Mouse (Mus musculus): ENCODE data around the gene Mvd.

Gene Mvd

GRCm38 (mm10) chr8:122427607-122428006, 15.6 kb downstream of the Mvd start:
- no peak for DNase-seq (ENCODE audit: low spot score in 2 of 2)

GRCm38 (mm10) chr8:122426145-122426544, 17.1 kb downstream of the Mvd start:
- no peak for DNase-seq (ENCODE audit: low spot score in 2 of 2)

- DNase-seq (ENCODE audit: low spot score in 2 of 2), result no peak
Observed at GRCm38 (mm10) chr8:122423659-122424058, 19.6 kb downstream of the Mvd start.

DNA sequence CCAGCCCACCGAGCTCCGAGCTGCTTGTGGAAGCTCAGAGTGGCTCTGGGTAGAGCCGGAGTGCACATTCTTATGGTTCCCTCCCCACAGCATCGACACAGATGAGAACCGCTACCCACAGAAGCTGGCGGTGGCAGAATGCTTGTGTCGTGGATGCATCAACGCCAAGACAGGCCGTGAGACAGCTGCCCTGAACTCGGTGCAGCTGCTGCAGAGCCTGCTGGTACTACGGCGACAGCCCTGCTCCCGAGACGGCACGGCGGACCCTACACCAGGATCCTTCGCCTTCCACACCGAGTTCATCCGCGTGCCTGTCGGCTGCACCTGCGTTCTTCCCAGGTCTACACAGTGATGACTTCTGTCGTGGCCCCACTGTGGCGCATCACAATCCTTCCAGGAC, 20.0 kb downstream of the Mvd start:
- no peak for DNase-seq (ENCODE audit: low spot score in 2 of 2)

- no peak for DNase-seq (ENCODE audit: low spot score in 2 of 2)
Observed at GRCm38 (mm10) chr8:122421376-122422070, 21.7 kb downstream of the Mvd start, which contains the start of gene Il17c. TSS of gene Il17c (plus strand) at chr8:122422020.

DNA sequence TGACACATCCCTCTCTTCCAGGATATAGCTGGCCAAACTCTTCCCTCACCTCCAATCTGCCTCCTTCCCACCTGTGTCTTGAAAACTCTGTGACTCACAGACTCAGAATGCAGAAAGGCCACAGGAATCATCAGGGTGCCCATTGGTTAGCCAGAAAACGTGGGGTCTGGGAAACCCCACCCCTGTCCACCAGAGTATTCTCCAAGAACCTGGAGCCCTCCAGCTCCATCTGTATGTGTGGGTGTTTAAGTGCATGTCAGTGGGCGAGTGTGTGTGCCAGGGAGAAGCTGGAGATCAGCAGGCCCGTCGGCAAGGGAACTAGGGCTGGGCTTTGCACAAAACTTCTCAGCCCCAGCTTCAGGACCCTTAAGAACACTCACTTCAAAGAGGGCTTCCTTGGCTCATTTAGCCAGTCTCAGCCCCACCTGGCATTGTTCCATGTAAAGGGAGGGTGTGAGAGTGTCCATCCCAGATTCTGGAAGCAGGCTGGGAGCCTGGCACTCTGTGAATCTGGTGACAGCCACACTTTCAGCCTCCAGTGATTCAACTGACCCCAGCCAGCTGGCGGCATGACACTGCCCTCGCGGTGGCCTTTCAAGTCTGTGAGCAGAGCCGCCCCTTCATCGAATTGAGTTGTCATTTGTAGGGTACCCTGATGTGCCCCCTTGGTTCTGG, 23.2 kb downstream of the Mvd start:
- no peak for DNase-seq (ENCODE audit: low spot score in 2 of 2)

- no peak for DNase-seq (ENCODE audit: low spot score in 2 of 2)
Observed at GRCm38 (mm10) chr8:122415554-122415953, 27.7 kb downstream of the Mvd start.

DNA sequence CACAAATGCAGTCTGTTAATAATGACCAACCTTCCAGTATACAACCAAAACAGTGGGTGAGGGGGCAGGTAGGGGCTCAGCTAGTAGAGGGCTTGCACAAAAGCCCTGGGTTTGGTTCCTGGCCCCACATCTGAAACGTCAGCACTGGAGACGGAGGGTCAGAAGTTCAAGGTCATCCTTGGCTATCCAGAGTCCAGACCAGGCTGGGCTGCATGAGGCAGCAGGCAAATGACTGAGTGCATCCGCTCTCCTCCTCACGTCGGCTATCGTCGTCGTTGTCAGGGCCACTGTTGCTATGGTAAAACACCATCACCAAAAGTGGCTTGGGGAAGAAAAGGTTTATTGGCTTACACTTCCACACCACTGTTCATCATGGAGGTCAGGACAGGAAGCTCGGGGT, 28.9 kb downstream of the Mvd start:
- no peak for DNase-seq (ENCODE audit: low spot score in 2 of 2)

- DNase-seq (ENCODE audit: low spot score in 2 of 2), result no peak
Observed at GRCm38 (mm10) chr8:122407678-122408077, 35.5 kb downstream of the Mvd start.

GRCm38 (mm10) chr8:122405146-122405805, 37.9 kb downstream of the Mvd start:
- DNase-seq (ENCODE audit: low spot score in 2 of 2), result no peak

- no peak for DNase-seq (ENCODE audit: low spot score in 2 of 2)
Observed at GRCm38 (mm10) chr8:122398186-122398585, 45.0 kb downstream of the Mvd start.

- DNase-seq (ENCODE audit: low spot score in 2 of 2), result no peak
Observed at GRCm38 (mm10) chr8:122395291-122395690, 47.9 kb downstream of the Mvd start.

- no peak for DNase-seq (ENCODE audit: low spot score in 2 of 2)
Observed at GRCm38 (mm10) chr8:122393717-122394116, 49.5 kb downstream of the Mvd start.

- no peak for DNase-seq (ENCODE audit: low spot score in 2 of 2)
Observed at GRCm38 (mm10) chr8:122390758-122391157, 52.5 kb downstream of the Mvd start.

DNA sequence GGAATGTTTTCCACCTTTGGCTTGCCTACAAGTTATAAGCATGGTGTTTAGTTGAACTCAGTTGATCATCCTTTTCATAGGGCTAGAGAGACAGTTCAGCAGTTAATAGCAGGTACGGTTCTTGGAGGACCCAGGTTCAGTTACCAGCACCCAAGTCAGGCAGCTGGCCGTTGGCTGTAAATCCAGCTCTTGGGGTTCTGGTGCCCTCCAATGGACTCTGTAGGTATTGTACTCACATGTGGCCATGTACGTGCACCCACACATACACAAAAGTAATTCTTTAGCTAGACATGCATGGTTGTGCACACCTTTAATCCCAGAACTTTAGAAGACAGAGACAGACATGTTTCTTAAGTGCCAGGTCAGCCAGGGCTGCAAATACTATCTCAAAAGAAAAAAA, 53.9 kb downstream of the Mvd start:
- no peak for DNase-seq (ENCODE audit: low spot score in 2 of 2)
